Mouse (Mus musculus) intestine, embryonic 14.5 days (tissue): ENCODE measurements around the gene Samd4b. TPM values are rescaled to one million over a fixed set of nuclear protein-coding genes. Genes with fewer than 3 reads are reported as not detected.

Experiments used
- ATAC-seq: fragments of 200-750 bp; cut with Nextera tagmentation; replicated peaks from 2 replicates; pipeline ENCODE4 v1.8.0; 2017; ENCODE audit warnings: low read depth, moderate number of reproducible peaks, moderate TSS enrichment, moderate library complexity; ENCODE audit not compliant: low FRiP score, low TSS enrichment
- DNase-seq: peaks from one replicate; pipeline ENCODE4 v3.0.0-alpha.2; 2018; ENCODE audit warnings: low spot score
- H3K27ac ChIP-seq: fragments of 300-500 bp; sonication (generic); 2 replicates; pipeline ENCODE4 v1.5.1; 2014; ENCODE audit warnings: low read depth, mild to moderate bottlenecking, control low read depth
- H3K27me3 ChIP-seq: fragments of 300-500 bp; sonication (generic); replicated peaks from 2 replicates; pipeline ENCODE4 v1.6.1; 2014; ENCODE audit warnings: low read length, control low read depth; ENCODE audit not compliant: control insufficient read depth, insufficient read depth
- H3K36me3 ChIP-seq: fragments of 300-500 bp; sonication (generic); 2 replicates; pipeline ENCODE4 v1.6.1; 2014; ENCODE audit warnings: low read length, control low read depth; ENCODE audit not compliant: control insufficient read depth, insufficient read depth
- H3K4me1 ChIP-seq: fragments of 300-500 bp; sonication (generic); replicated peaks from 2 replicates; pipeline ENCODE4 v1.6.1; 2014; ENCODE audit warnings: low read length, control low read depth, mixed read lengths; ENCODE audit not compliant: control insufficient read depth, insufficient read depth
- H3K4me2 ChIP-seq: fragments of 300-500 bp; sonication (generic); 2 replicates; pipeline ENCODE4 v1.6.1; 2014; ENCODE audit warnings: low read length
- H3K4me3 ChIP-seq: fragments of 300-500 bp; sonication (generic); 2 replicates; pipeline ENCODE4 v1.5.1; 2014; ENCODE audit warnings: low read depth, low read length, control low read depth, mixed read lengths
- H3K9ac ChIP-seq: fragments of 300-500 bp; sonication (generic); 2 replicates; pipeline ENCODE4 v1.6.1; 2014; ENCODE audit warnings: mild to moderate bottlenecking, low read length
- H3K9me3 ChIP-seq: fragments of 300-500 bp; sonication (generic); 2 replicates; pipeline ENCODE4 v1.6.1; 2016; ENCODE audit warnings: low read length, control low read depth; ENCODE audit not compliant: control insufficient read depth
- WGBS: fragments of 180-500 bp; shearing (Covaris S2); extraction: QIAGEN DNeasy Blood & Tissue Kit; methylation state at CpG from one replicate; pipeline ENCODE4 v1.1.7; 2014; 5-methylcytosine and 5-hydroxymethylcytosine counted together
- polyA plus RNA-seq: library from polyadenylated mRNA; unstranded; fragments of >200 nt; fragmentation: Nextera tagmentation; extraction: Ambion mirVana; gene quantifications from 2 replicates; pipeline ENCODE4 v1.2.1, GENCODE M21; 2014

Samd4b gene
- polyA plus RNA-seq, 1 experiment from 2014 or later = 27.7 TPM

DNA sequence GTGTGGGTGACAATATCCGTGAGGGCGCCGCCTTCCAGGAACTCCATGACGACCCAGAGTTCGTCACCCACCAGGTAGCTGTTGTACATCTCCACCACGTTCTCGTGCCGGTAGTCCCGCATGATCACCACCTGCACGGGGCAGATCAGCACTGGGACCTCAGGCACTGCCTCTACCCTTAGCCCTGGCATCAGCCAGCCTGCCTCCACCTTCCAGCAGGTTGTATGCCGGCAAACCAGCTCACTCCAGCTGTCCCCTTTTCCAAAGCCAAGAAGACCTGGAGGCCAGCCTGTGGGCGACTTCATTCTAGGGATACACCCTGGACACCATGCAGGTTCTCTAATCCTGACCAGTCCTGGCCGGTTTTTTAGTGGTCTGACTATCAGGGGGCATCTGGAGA lies 35.0 kb downstream of the Samd4b start:
- no peaks in the 10 kb centered on the region for H3K4me1 ChIP-seq
- peaks cover 97% of the 10 kb centered on the region for H3K36me3 ChIP-seq
- H3K9ac ChIP-seq = no peak overlapping the region
- 92% methylated on average over 13 of the region's 13 CpGs for WGBS
- ATAC-seq (no peak), DNase-seq (no peak)
- H3K4me3 ChIP-seq = no peak overlapping the region
- no peak overlapping the region for H3K27ac ChIP-seq
- no peaks in the 10 kb centered on the region for H3K27me3 ChIP-seq
- no peaks in the 10 kb centered on the region for H3K9me3 ChIP-seq
- no peak overlapping the region for H3K4me2 ChIP-seq

DNA sequence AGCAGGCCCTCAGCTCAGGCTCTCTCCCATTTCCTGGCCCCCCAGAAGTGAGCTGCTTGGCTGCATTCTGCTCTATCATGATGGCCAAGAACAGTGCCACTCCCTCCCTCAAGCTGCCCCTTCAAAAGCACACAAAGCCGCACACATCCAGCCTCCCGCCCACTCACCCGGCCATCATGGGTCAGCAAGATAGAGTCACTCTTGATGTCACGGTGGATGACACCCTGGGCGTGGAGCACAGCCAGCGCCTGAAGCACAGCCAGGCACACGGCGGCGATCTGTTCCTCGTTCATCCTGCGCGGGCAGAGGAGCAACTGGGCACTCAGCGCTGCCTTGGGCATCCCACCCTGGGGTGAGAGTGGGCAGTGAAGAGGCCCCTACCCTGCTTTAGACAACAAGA lies 35.6 kb downstream of the Samd4b start:
- H3K27ac ChIP-seq = no peak overlapping the region
- H3K36me3 ChIP-seq = peaks cover 94% of the 10 kb centered on the region
- H3K4me3 ChIP-seq = no peak overlapping the region
- no peaks in the 10 kb centered on the region for H3K27me3 ChIP-seq
- no peaks in the 10 kb centered on the region for H3K9me3 ChIP-seq
- no peak overlapping the region for H3K9ac ChIP-seq
- H3K4me1 ChIP-seq = no peaks in the 10 kb centered on the region
- no peak for ATAC-seq
- 94% methylated on average over 13 of the region's 13 CpGs for WGBS
- no peak overlapping the region for H3K4me2 ChIP-seq
- DNase-seq = no peak

GRCm38 (mm10) chr7:28561967-28562366 lies 36.0 kb downstream of the Samd4b start:
- Histone ChIP-seq H3K4me2 (no peak overlapping the region), H3K9ac (no peak overlapping the region), H3K27ac (no peak overlapping the region), H3K9me3 (no peaks in the 10 kb centered on the region), H3K4me1 (no peaks in the 10 kb centered on the region), H3K27me3 (no peaks in the 10 kb centered on the region), H3K36me3 (peaks cover 90% of the 10 kb centered on the region), H3K4me3 (no peak overlapping the region)
- whole genome bisulfite sequencing = 87% methylated on average over 11 of the region's 11 CpGs
- DNase-seq (no peak), ATAC-seq (no peak)

- no peak overlapping the region for H3K9ac ChIP-seq
- H3K4me2 ChIP-seq = no peak overlapping the region
- H3K9me3 ChIP-seq = no peaks in the 10 kb centered on the region
- no peaks in the 10 kb centered on the region for H3K27me3 ChIP-seq
- 94% methylated on average over 10 of the region's 10 CpGs for WGBS
- no peak overlapping the region for H3K4me3 ChIP-seq
- H3K27ac ChIP-seq = no peak overlapping the region
- ATAC-seq = no peak
- DNase-seq = no peak
- no peaks in the 10 kb centered on the region for H3K4me1 ChIP-seq
- peaks cover 79% of the 10 kb centered on the region for H3K36me3 ChIP-seq
Observed at GRCm38 (mm10) chr7:28560856-28561255, 37.1 kb downstream of the Samd4b start.

DNA sequence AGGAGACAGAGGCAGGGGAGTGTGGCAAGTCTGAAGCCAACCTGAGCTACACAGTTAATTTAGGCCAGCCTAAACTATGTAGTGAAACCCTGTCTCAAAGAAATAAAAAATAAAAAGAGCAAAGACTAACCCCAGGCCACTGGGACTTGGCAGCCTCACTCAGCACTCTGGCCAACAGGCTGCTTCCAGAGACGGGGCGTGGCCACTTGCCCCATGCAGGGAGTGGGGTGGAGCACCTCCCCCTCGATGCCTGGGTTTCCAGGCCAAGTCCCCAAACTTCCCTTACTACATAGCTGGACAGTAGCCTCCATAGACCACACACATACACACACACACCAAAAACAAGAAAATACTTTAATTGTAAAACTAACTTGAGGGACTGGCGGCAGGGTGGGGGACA lies 39.5 kb downstream of the Samd4b start:
- Histone ChIP-seq H3K9ac (no peak overlapping the region), H3K27ac (no peak overlapping the region), H3K27me3 (no peaks in the 10 kb centered on the region), H3K4me2 (no peak overlapping the region), H3K9me3 (no peaks in the 10 kb centered on the region), H3K4me1 (no peaks in the 10 kb centered on the region), H3K4me3 (no peak overlapping the region), H3K36me3 (peaks cover 57% of the 10 kb centered on the region)
- ATAC-seq (no peak), DNase-seq (no peak)
- WGBS = 49% methylated on average over 4 of the region's 4 CpGs

DNA sequence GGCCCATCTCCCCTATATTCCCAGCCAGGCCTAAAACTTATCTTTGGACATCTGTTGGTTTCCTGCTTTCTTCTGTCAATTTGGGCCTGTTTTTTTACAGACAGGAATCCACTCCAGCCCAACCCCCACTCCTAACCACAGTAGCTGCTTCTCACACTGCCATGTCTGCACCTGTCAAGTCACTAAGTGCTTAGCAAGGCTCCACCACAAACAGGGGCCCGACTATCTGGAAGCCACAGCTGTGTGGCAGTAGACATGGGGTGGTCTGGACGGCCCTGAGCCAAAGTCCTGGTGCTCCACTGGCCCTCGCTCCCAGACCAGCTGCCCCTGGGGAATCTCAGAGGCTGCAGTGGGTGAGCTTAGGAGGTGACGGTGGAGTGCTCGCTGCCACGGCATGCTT lies 40.2 kb downstream of the Samd4b start:
- H3K9me3 ChIP-seq = no peaks in the 10 kb centered on the region
- no peak overlapping the region for H3K4me3 ChIP-seq
- WGBS = 80% methylated on average over 6 of the region's 6 CpGs
- no peaks in the 10 kb centered on the region for H3K27me3 ChIP-seq
- H3K27ac ChIP-seq = no peak overlapping the region
- H3K36me3 ChIP-seq = peaks cover 49% of the 10 kb centered on the region
- no peak overlapping the region for H3K9ac ChIP-seq
- H3K4me2 ChIP-seq = no peak overlapping the region
- DNase-seq (no peak), ATAC-seq (no peak)
- H3K4me1 ChIP-seq = no peaks in the 10 kb centered on the region

DNA sequence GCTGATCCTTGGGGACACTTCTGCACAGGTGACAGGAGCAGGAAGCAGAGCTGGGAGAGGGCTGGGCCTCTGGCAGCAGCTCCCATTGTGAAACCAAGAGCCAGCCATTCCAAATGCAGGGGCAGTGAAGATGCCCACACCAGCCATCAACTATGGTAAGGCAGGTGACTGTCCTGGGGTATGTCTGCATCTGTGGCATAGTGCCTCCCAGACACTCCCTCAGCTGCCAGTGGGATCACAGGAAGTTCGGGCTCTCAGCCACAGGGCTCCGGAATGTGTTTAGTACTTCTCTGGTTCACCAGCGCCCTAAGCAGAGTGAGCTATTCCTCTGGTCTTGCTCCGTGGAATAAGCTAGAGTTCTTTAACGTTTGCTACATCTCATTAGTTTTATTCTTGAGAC lies 40.9 kb downstream of the Samd4b start:
- no peaks in the 10 kb centered on the region for H3K9me3 ChIP-seq
- no peak overlapping the region for H3K4me2 ChIP-seq
- DNase-seq (no peak), ATAC-seq (no peak)
- peaks cover 43% of the 10 kb centered on the region for H3K36me3 ChIP-seq
- H3K4me1 ChIP-seq = no peaks in the 10 kb centered on the region
- H3K27ac ChIP-seq = no peak overlapping the region
- 61% methylated on average over 5 of the region's 5 CpGs for WGBS
- H3K27me3 ChIP-seq = no peaks in the 10 kb centered on the region
- H3K4me3 ChIP-seq = no peak overlapping the region
- H3K9ac ChIP-seq = no peak overlapping the region

DNA sequence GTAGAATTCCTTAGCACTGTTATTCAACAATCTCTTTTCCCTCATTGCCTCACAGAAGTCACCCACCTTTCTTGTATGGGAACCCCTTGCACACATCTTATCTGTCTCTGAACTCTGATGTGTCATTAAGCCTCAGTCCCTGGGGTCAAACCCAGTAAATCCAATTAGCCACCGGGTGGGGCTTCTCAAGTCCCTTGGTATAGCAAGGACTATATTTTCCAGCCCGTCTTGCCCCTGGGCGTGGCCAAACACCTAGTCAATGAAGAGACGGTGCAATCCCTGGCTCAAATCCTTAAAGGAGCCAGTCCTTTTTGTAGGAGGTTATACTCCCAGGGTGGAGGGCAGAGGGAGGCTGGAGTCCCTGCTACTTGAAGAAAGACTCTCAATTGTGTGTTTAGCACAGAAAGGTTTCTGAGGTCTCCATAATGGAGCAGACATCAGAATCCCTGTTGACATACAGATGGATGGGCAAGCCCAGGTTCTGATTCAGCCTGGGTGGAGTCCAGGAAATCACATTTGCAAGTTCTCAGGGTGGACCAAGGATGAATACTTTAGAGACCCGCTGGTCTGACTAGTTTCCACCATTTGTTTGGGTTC lies 41.9 kb downstream of the Samd4b start:
- Histone ChIP-seq H3K4me1 (no peaks in the 10 kb centered on the region), H3K27me3 (no peaks in the 10 kb centered on the region), H3K4me2 (no peak overlapping the region), H3K9ac (no peak overlapping the region), H3K36me3 (peaks cover 33% of the 10 kb centered on the region), H3K9me3 (no peaks in the 10 kb centered on the region), H3K27ac (no peak overlapping the region), H3K4me3 (no peak overlapping the region)
- DNase-seq = no peak
- WGBS = 13% methylated on average over 5 of the region's 5 CpGs
- no peak for ATAC-seq

DNA sequence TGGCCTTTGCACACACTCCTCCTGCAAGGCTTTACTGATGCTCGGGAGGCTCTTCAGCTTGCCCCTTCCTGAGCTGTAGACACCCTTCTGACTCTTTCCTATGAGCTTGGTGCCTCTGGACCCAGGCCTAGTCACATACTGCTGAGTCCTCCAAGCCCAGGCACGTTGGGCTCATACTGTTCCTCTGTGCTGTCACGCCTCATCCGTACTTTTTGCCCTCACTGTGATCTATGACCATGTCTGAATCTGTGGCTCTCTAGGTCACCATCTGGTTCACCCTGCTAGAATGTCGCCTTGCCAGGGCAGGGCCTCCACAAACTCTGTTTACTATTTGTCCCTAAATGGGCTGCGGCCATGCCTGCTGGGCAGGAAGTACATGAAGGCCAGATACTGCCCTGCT lies 44.9 kb downstream of the Samd4b start:
- Histone ChIP-seq H3K27me3 (0 out of 2 replicates have a peak, but pooled peaks cover under 1% of the 10 kb centered on the region), H3K4me3 (no peak overlapping the region), H3K27ac (no peak overlapping the region), H3K4me2 (no peak overlapping the region), H3K9ac (no peak overlapping the region), H3K9me3 (no peaks in the 10 kb centered on the region), H3K4me1 (no peaks in the 10 kb centered on the region), H3K36me3 (peaks cover 4% of the 10 kb centered on the region; the same call in 1 of the 2 replicates)
- ATAC-seq (no peak), DNase-seq (no peak)
- 87% methylated on average over 6 of the region's 6 CpGs for WGBS
